Mouse (Mus musculus): ENCODE measurements around the gene P2ry4. TPM values are rescaled to one million over a fixed set of nuclear protein-coding genes. Genes with fewer than 3 reads are reported as not detected.
A peak's percentile ranks its signal among the peaks of the same experiment; 100 is the strongest.

Gene P2ry4
- total and polyA plus RNA-seq, 2 experiments from 2014 or later: not detected

DNA sequence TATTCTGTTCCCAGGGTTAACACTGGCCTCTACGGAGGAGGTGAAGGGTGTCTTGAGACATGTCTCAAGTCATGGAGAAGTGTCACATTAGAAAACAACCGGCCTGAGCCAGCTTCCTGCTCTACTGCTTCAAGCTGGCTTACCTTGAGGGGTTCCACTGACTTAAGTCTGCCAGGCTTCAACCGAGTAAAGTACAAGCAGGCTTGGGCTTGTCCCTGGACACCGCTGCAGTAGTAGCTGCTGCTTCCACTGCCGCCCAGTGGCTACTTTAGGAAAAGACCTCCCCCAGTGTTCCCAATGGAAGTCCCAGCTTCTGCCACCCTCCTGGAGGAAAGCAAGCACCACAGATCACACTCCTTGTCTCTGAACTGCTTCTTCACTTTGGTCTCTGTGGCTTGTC is 2.8 kb upstream of the P2ry4 start:
- no peak overlapping the region for H3K4me2 ChIP-seq (ENCODE audit: low read depth, low read length)
- no peaks in the 10 kb centered on the region for H3K36me3 ChIP-seq (replicated peaks; ENCODE audit: control insufficient read depth, insufficient read depth, low read length)
- TF ChIP-seq CTCF (IDR thresholded peaks at IDR 0.05; ENCODE audit: low read depth) (peak; percentile 45), EP300 (IDR thresholded peaks at IDR 0.05; ENCODE audit: low read depth) (no peak)
- no peaks in the 10 kb centered on the region for H3K9me3 ChIP-seq (replicated peaks; ENCODE audit: control insufficient read depth, low read length)
- WGBS: 16% methylated on average over 5 of the region's 5 CpGs
- ATAC-seq (ENCODE audit: insufficient read depth, low read depth): no peak
- no peaks in the 10 kb centered on the region for H3K27me3 ChIP-seq (ENCODE audit: control insufficient read depth, insufficient read depth, low read length)
- no peak overlapping the region for H3K27ac ChIP-seq (ENCODE audit: low read depth)
- H3K9ac ChIP-seq (replicated peaks; ENCODE audit: low read depth, low read length): no peak overlapping the region
- no peaks in the 10 kb centered on the region for H3K4me1 ChIP-seq (ENCODE audit: control insufficient read depth, insufficient read depth)
- DNase-seq (ENCODE audit: low spot score): peak; percentile 33
- H3K4me3 ChIP-seq (ENCODE audit: low read depth, low read length): no peak overlapping the region

DNA sequence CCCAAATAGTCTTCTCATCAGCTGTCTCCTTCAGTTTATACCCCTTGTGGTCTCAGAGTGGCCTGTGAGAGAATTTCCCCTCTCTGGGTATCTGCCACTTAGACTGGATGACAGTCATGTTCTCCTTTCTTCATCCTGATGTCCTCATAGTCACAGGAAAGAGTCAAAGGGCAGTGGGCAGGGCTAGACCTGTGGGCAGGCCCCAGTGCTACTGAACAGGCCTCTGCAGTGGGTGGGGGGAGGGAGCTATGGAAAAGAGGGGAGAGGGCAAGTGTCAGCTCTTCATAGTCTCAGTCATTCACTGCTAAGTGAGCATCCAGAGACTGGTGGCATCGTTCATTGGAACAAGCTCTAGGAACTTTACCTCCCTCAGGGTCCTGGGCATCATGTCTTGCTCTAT is 22.7 kb downstream of the P2ry4 start, which contains the start of gene Awat1:
Awat1 (plus strand) TSS at position 301 of the 400 bp plus-strand sequence.
- DNase-seq (ENCODE audit: low spot score) (no peak), ATAC-seq (ENCODE audit: insufficient read depth, low read depth) (no peak)
- 0 out of 2 replicates have a peak, but pooled peaks cover 3% of the 10 kb centered on the region for H3K27me3 ChIP-seq (ENCODE audit: control insufficient read depth, insufficient read depth, low read length)
- H3K9me3 ChIP-seq (replicated peaks; ENCODE audit: control insufficient read depth, low read length): no peaks in the 10 kb centered on the region
- no peak within 1 kb of the TSS for H3K9ac ChIP-seq (replicated peaks; ENCODE audit: low read depth, low read length)
- H3K27ac ChIP-seq (ENCODE audit: low read depth): no peak within 1 kb of the TSS
- WGBS: 73% methylated on average over 1 of the region's 1 CpGs
- no peak for TF ChIP-seq CTCF (IDR thresholded peaks at IDR 0.05; ENCODE audit: low read depth)
- TF ChIP-seq EP300 (IDR thresholded peaks at IDR 0.05; ENCODE audit: low read depth): no peak
- no peaks in the 10 kb centered on the region for H3K36me3 ChIP-seq (replicated peaks; ENCODE audit: control insufficient read depth, insufficient read depth, low read length)
- no peak within 1 kb of the TSS for H3K4me3 ChIP-seq (ENCODE audit: low read depth, low read length)
- no peaks in the 10 kb centered on the region for H3K4me1 ChIP-seq (ENCODE audit: control insufficient read depth, insufficient read depth)
- no peak within 1 kb of the TSS for H3K4me2 ChIP-seq (ENCODE audit: low read depth, low read length)

DNA sequence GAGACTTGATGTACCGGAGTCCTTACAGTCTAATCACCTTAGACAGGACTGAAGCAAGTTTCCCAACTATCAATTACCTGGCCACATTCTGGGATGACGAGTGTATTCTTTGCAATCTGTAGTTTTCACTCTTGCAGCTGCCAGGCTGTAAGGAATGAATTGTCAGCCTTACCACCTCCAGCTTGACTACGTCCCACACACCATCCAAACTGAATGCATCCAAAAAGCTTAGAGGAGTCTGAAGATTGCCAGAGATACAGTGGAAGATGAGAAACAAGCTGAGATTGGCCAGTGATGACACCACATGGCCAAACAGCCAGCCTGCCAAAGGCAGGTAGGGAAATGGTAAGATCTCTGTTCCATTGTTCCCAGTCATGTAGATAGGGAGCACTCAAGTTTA is 29.0 kb downstream of the P2ry4 start:
- H3K27me3 ChIP-seq (ENCODE audit: control insufficient read depth, insufficient read depth, low read length): 0 out of 2 replicates have a peak, but pooled peaks cover 3% of the 10 kb centered on the region
- ATAC-seq (ENCODE audit: insufficient read depth, low read depth): no peak

DNA sequence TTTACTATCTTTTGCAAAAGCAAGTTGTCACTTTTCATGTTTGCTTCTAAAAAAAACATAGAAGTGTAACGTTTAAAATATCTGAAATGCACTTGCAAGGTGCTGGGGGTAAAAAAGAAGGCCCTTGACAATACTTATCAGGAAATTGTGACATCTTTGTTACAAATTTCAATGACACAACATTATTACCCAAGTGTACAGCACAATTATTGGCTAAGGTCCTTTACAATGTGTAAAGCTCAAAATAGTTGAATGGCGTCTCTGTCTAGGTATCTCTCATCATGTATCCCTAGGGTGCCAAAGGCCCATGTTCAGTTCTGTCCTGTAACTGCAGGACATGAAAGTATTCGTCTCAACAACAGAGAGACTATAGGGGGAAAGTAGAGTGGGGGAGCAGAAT is 38.6 kb downstream of the P2ry4 start:
- H3K4me3 ChIP-seq (ENCODE audit: low read depth, low read length): no peak overlapping the region
- H3K9me3 ChIP-seq (replicated peaks; ENCODE audit: control insufficient read depth, low read length): no peaks in the 10 kb centered on the region
- no peaks in the 10 kb centered on the region for H3K4me1 ChIP-seq (ENCODE audit: control insufficient read depth, insufficient read depth)
- TF ChIP-seq EP300 (IDR thresholded peaks at IDR 0.05; ENCODE audit: low read depth): no peak
- TF ChIP-seq CTCF (IDR thresholded peaks at IDR 0.05; ENCODE audit: low read depth): no peak
- no peak overlapping the region for H3K27ac ChIP-seq (ENCODE audit: low read depth)
- no peak overlapping the region for H3K4me2 ChIP-seq (ENCODE audit: low read depth, low read length)
- 67% methylated on average over 3 of the region's 3 CpGs for whole genome bisulfite sequencing
- DNase-seq (ENCODE audit: low spot score) (no peak), ATAC-seq (ENCODE audit: insufficient read depth, low read depth) (no peak)
- no peaks in the 10 kb centered on the region for H3K36me3 ChIP-seq (replicated peaks; ENCODE audit: control insufficient read depth, insufficient read depth, low read length)
- no peak overlapping the region for H3K9ac ChIP-seq (replicated peaks; ENCODE audit: low read depth, low read length)
- H3K27me3 ChIP-seq (ENCODE audit: control insufficient read depth, insufficient read depth, low read length): no peaks in the 10 kb centered on the region

More for the DNA sequence above, 29.0 kb downstream of the P2ry4 start:
- H3K9ac ChIP-seq (replicated peaks; ENCODE audit: low read depth, low read length): no peak overlapping the region
- no peak overlapping the region for H3K4me3 ChIP-seq (ENCODE audit: low read depth, low read length)
- H3K27ac ChIP-seq (ENCODE audit: low read depth): no peak overlapping the region
- no peaks in the 10 kb centered on the region for H3K4me1 ChIP-seq (ENCODE audit: control insufficient read depth, insufficient read depth)
- no peak for DNase-seq (ENCODE audit: low spot score)
- TF ChIP-seq CTCF (IDR thresholded peaks at IDR 0.05; ENCODE audit: low read depth): no peak
- no peak for TF ChIP-seq EP300 (IDR thresholded peaks at IDR 0.05; ENCODE audit: low read depth)
- H3K36me3 ChIP-seq (replicated peaks; ENCODE audit: control insufficient read depth, insufficient read depth, low read length): no peaks in the 10 kb centered on the region
- no peaks in the 10 kb centered on the region for H3K9me3 ChIP-seq (replicated peaks; ENCODE audit: control insufficient read depth, low read length)
- WGBS: 63% methylated on average over 3 of the region's 3 CpGs
- no peak overlapping the region for H3K4me2 ChIP-seq (ENCODE audit: low read depth, low read length)

Other genes starting within 250 kb of the P2ry4 start
- gene Otud6a, start 165.9 kb downstream of the P2ry4 start, total RNA-seq (2014; rRNA removed; ENCODE audit: low replicate concordance): not detected in 2 replicates
- gene Otud6a, start 165.9 kb downstream of the P2ry4 start, polyA plus RNA-seq (2015; fragmentation: Nextera tagmentation; extraction: Ambion mirVana): not detected in 2 replicates
- not detected in 2 replicates for gene Awat2, start 152.2 kb downstream of the P2ry4 start, total RNA-seq (2014; rRNA removed; ENCODE audit: low replicate concordance)
- gene Awat2, start 152.2 kb downstream of the P2ry4 start, polyA plus RNA-seq (2015; fragmentation: Nextera tagmentation; extraction: Ambion mirVana): 0.07 TPM in 1 of 2 replicates, not detected in the other
- 50.9 and 55.4 TPM in 2 replicates for gene Igbp1, start 100.6 kb downstream of the P2ry4 start, total RNA-seq (2014; rRNA removed; ENCODE audit: low replicate concordance)
- 29.6 and 30.2 TPM in 2 replicates for gene Igbp1, start 100.6 kb downstream of the P2ry4 start, polyA plus RNA-seq (2015; fragmentation: Nextera tagmentation; extraction: Ambion mirVana)
- gene Dgat2l6, start 70.0 kb downstream of the P2ry4 start, total RNA-seq (2014; rRNA removed; ENCODE audit: low replicate concordance): not detected in 2 replicates
- not detected in 2 replicates for gene Dgat2l6, start 70.0 kb downstream of the P2ry4 start, polyA plus RNA-seq (2015; fragmentation: Nextera tagmentation; extraction: Ambion mirVana)
- not detected in 2 replicates for gene Awat1, start 22.6 kb downstream of the P2ry4 start, total RNA-seq (2014; rRNA removed; ENCODE audit: low replicate concordance)
- gene Awat1, start 22.6 kb downstream of the P2ry4 start, polyA plus RNA-seq (2015; fragmentation: Nextera tagmentation; extraction: Ambion mirVana): not detected in 2 replicates
- not detected in 2 replicates for gene Arr3, start 10.6 kb upstream of the P2ry4 start, total RNA-seq (2014; rRNA removed; ENCODE audit: low replicate concordance)
- 0.15 and 0.43 TPM in 2 replicates for gene Arr3, start 10.6 kb upstream of the P2ry4 start, polyA plus RNA-seq (2015; fragmentation: Nextera tagmentation; extraction: Ambion mirVana)
- gene Kif4, start 30.9 kb upstream of the P2ry4 start, total RNA-seq (2014; rRNA removed; ENCODE audit: low replicate concordance): 10.0 and 22.0 TPM in 2 replicates
- gene Kif4, start 30.9 kb upstream of the P2ry4 start, polyA plus RNA-seq (2015; fragmentation: Nextera tagmentation; extraction: Ambion mirVana): 5.6 and 5.8 TPM in 2 replicates
- gene Pdzd11, start 31.7 kb upstream of the P2ry4 start, total RNA-seq (2014; rRNA removed; ENCODE audit: low replicate concordance): 41.9 and 43.7 TPM in 2 replicates
- 75.8 and 88.4 TPM in 2 replicates for gene Pdzd11, start 31.7 kb upstream of the P2ry4 start, polyA plus RNA-seq (2015; fragmentation: Nextera tagmentation; extraction: Ambion mirVana)
- gene Gdpd2, start 135.0 kb upstream of the P2ry4 start, total RNA-seq (2014; rRNA removed; ENCODE audit: low replicate concordance): 1.7 and 2.8 TPM in 2 replicates
- 0.54 and 0.55 TPM in 2 replicates for gene Gdpd2, start 135.0 kb upstream of the P2ry4 start, polyA plus RNA-seq (2015; fragmentation: Nextera tagmentation; extraction: Ambion mirVana)
- 13.2 and 14.6 TPM in 2 replicates for gene Dlg3, start 172.9 kb upstream of the P2ry4 start, total RNA-seq (2014; rRNA removed; ENCODE audit: low replicate concordance)
- 0.51 and 0.52 TPM in 2 replicates for gene Dlg3, start 172.9 kb upstream of the P2ry4 start, polyA plus RNA-seq (2015; fragmentation: Nextera tagmentation; extraction: Ambion mirVana)

All from heart, postnatal 0 days (tissue).